Mouse (Mus musculus) adrenal gland, postnatal 14 days (tissue): ENCODE data around the gene Gm12790. TPM values are rescaled to one million over a fixed set of nuclear protein-coding genes. Genes with fewer than 3 reads are reported as not detected.
"Not testable (repeated sequence)": the region's sequence is repeated elsewhere in the genome, so short reads cannot be mapped to it uniquely, and the experiment has no call there.

Experiments used
- DNase-seq: peaks from one replicate; pipeline ENCODE4 v3.0.0; 2021; ENCODE audit warnings: mixed read lengths
- long read RNA-seq, 2 experiments: library from polyadenylated mRNA; stranded (forward); transcript quantifications; one replicate each; pipeline ENCODE4 v2.0.0; 2021
- total RNA-seq: library from RNA; stranded (reverse); gene quantifications from 2 replicates; pipeline ENCODE4 v1.2.3, GENCODE M21; 2021

The Gm12790 gene
- not detected in 2 replicates for total RNA-seq
- long read RNA-seq, experiment 1 = 0 reads
- long read RNA-seq, experiment 2 = 0 reads

GRCm38 (mm10) chr4:101980949-101981348 lies at the start of gene Gm12790:
Gm12790 (minus strand) TSS chr4:101981049.
- not testable (repeated sequence) for DNase-seq

- no peak for DNase-seq
Observed at GRCm38 (mm10) chr4:102026619-102027018, 45.8 kb upstream of the Gm12790 start.

GRCm38 (mm10) chr4:101998267-101998922 lies 17.5 kb upstream of the Gm12790 start:
- DNase-seq = peak; percentile 79

- no peak for DNase-seq
Observed at GRCm38 (mm10) chr4:101997426-101997825, 16.6 kb upstream of the Gm12790 start.

GRCm38 (mm10) chr4:101986326-101986725 lies 5.5 kb upstream of the Gm12790 start, which contains the start of gene Gm12789:
Gm12789 (plus strand) TSS chr4:101986626.
- not testable (repeated sequence) for DNase-seq

GRCm38 (mm10) chr4:101985678-101986077 lies 4.8 kb upstream of the Gm12790 start:
- no peak for DNase-seq

- DNase-seq = not testable (repeated sequence)
Observed at GRCm38 (mm10) chr4:101940107-101940506, 40.7 kb downstream of the Gm12790 start, which contains the start of gene Gm12794. Gm12794 (plus strand) TSS chr4:101940407.

Other genes with a start within 250 kb of the Gm12790 start
- gene B020004J07Rik, start 137.0 kb downstream of the Gm12790 start, total RNA-seq = not detected in 2 replicates
- gene C130073F10Rik, start 87.3 kb downstream of the Gm12790 start, total RNA-seq = not detected in 2 replicates
- gene Gm12800, start 71.9 kb downstream of the Gm12790 start, total RNA-seq = not detected in 2 replicates
- not detected in 2 replicates for gene Gm12794, start 40.6 kb downstream of the Gm12790 start, total RNA-seq
- gene Gm12789, start 5.6 kb upstream of the Gm12790 start, total RNA-seq = not detected in 2 replicates
- gene Pde4b, start 106.5 kb upstream of the Gm12790 start, total RNA-seq = 10.2 and 14.5 TPM in 2 replicates